Mouse (Mus musculus) cerebellum, adult 18-20 months (tissue): ENCODE data around the gene Clstn1.

Source experiments
- DNase-seq, 2 experiments: peaks; one replicate each; pipeline ENCODE4 v3.0.0; 2021

Clstn1 gene

GRCm38 (mm10) chr4:149683875-149684274 lies 97.6 kb downstream of the Clstn1 start:
- no peak for DNase-seq

- no peak for DNase-seq
Observed at GRCm38 (mm10) chr4:149684841-149685623, 98.8 kb downstream of the Clstn1 start.

GRCm38 (mm10) chr4:149688861-149689260 lies 102.6 kb downstream of the Clstn1 start:
- no peak for DNase-seq

- no peak for DNase-seq
Observed at GRCm38 (mm10) chr4:149689822-149690700, 103.8 kb downstream of the Clstn1 start.

- no peak for DNase-seq
Observed at GRCm38 (mm10) chr4:149690828-149691280, 104.6 kb downstream of the Clstn1 start.

GRCm38 (mm10) chr4:149691368-149691767 lies 105.1 kb downstream of the Clstn1 start:
- DNase-seq: no peak

GRCm38 (mm10) chr4:149696189-149696971 lies 110.1 kb downstream of the Clstn1 start:
- DNase-seq: no peak

GRCm38 (mm10) chr4:149697506-149698196 lies 111.4 kb downstream of the Clstn1 start:
- DNase-seq: peak in 1 of 2 experiments; percentile 25

- DNase-seq: peak; percentile 65 to 68
Observed at GRCm38 (mm10) chr4:149698197-149698821, 112.0 kb downstream of the Clstn1 start.
